11 mouse cellular contexts compared by ENCODE assay signal in the genomic region with DNA sequence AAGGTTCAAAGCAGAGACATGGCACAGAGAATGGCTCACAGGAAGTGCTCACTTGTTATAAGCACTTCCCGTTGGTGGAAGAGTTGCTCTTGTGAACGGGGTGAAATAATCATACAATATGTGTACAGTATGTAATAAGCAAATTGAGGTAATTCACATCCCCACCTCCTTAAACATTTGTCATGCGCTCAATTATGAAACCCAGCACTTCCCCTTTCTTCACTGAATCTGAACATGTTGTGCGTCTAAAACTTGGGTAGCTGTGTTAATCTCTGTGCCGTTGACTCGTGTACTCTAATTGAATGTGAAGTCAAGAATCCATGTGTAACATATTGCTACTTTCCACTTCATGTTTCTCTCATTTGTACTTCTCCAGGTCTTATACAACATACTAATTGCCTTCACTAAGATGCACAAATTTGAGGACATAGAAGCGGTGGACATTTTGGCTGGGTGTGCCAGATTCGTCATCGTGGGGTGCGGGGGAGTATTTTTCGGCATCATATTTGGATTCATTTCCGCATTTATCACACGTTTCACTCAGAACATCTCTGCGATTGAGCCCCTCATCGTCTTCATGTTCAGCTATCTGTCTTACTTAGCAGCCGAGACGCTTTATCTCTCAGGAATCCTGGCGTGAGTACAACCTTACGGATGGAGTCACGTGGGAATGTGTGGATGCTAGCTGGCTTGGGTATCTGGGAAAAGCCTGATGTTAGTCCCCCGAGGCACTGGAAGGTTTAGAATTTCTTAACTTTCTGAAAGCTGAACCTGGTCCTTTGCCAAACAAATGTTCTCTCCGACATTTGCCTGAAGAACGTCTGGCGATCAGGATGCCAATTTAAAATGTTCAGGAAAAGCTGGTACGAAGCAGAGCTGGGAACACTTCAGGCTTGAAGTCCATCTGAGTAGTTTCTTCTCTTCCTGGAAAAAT. TPM values are rescaled to one million over a fixed set of nuclear protein-coding genes. Genes with fewer than 3 reads are reported as not detected.
DNase-seq lines count a peak whose midpoint lies in the region; ATAC-seq and TF ChIP-seq lines count a peak whose summit lies in the region.
"Had no signal": no experiment of that assay in that cellular context is flagged by ENCODE, and none has a peak within 500 bp of the region (broad histone marks: within the 10 kb centered on the region; RNA-seq: fewer than 3 reads in every experiment).

No protein-coding gene starts in this region.

- peak overlapping the region; percentile 22; the same call in 1 of the 2 replicates for H3K4me2 ChIP-seq in heart, embryonic 16.5 days (ENCODE audit: low read depth, low read length)

- no peaks in the 10 kb centered on the region for H3K4me1 ChIP-seq in heart, embryonic 16.5 days (ENCODE audit: control insufficient read depth, insufficient read depth, low read length)
- no peaks in the 10 kb centered on the region; the same call in 1 of the 2 replicates for H3K4me1 ChIP-seq in cerebellum, adult 2 months (ENCODE audit: control insufficient read depth, insufficient read depth, low read length)

- no peaks in the 10 kb centered on the region for H3K27me3 ChIP-seq in heart, embryonic 16.5 days (ENCODE audit: control insufficient read depth, insufficient read depth, low read length)
- H3K27me3 ChIP-seq in cerebellum, adult 2 months (ENCODE audit: control insufficient read depth, insufficient read depth, low read length) = no peaks in the 10 kb centered on the region

- no peaks in the 10 kb centered on the region for H3K9me3 ChIP-seq in heart, embryonic 16.5 days (replicated peaks; ENCODE audit: control insufficient read depth, low read length)

- no peak overlapping the region for H3K9ac ChIP-seq in heart, embryonic 16.5 days (ENCODE audit: low read length)

- H3K4me3 ChIP-seq in gastrocnemius, adult 2 months = peak overlapping the region; percentile 45
- no peak overlapping the region for H3K4me3 ChIP-seq in heart, embryonic 16.5 days (ENCODE audit: low read length)
- H3K4me3 ChIP-seq in cerebellum, adult 2 months (replicated peaks; ENCODE audit: insufficient read depth, low read depth, low read length) = no peak overlapping the region

- TF ChIP-seq POLR2A in cerebellum, adult 2 months (IDR thresholded peaks at IDR 0.05; ENCODE audit: borderline replicate concordance, insufficient read depth, low read length) = no peak

- ATAC-seq in heart, embryonic 16.5 days (replicated peaks; ENCODE audit: extremely low read depth, insufficient read depth, low FRiP score) = no peak; the same call in 1 of the 2 replicates

- H3K27ac ChIP-seq in gastrocnemius, adult 2 months = no peak overlapping the region
- no peak overlapping the region for H3K27ac ChIP-seq in heart, embryonic 16.5 days (ENCODE audit: low read length)
- no peak overlapping the region for H3K27ac ChIP-seq in cerebellum, adult 2 months (ENCODE audit: insufficient read depth, low read length)

- 63% methylated on average over 25 of the region's 25 CpGs for WGBS in heart, embryonic 16.5 days
- 54% methylated on average over 25 of the region's 25 CpGs for WGBS in cerebellum, adult 2 months

- H3K36me3 ChIP-seq in heart, embryonic 16.5 days (ENCODE audit: control insufficient read depth, insufficient read depth) = no peaks in the 10 kb centered on the region

- TF ChIP-seq CTCF in gastrocnemius, adult 2 months (IDR thresholded peaks at IDR 0.05) = no peak
- TF ChIP-seq CTCF in cerebellum, adult 2 months (IDR thresholded peaks at IDR 0.05; ENCODE audit: borderline replicate concordance, insufficient read depth, low read depth, low read length) = no peak

- no peak for DNase-seq in gastrocnemius, adult 2 months
- DNase-seq in gastrocnemius, postnatal 10 days = no peak
- DNase-seq in brain, adult 2 months (ENCODE audit: low read depth, low spot score) = peak; percentile 77
- peak; percentile 49 for DNase-seq in lung, postnatal 36 days
- DNase-seq in Muller cell, postnatal 12 days (ENCODE audit: inconsistent ontology term) = no peak
- DNase-seq in retina, embryonic 14.5 days (ENCODE audit: low spot score) = no peak
- DNase-seq in cerebellum, adult 2 months = no peak
- DNase-seq: gastrocnemius, postnatal 36 days had no signal

- intact Hi-C loops in gastrocnemius, adult 2 months (cut with DNase I) = no loop called here

RNA-seq across cellular contexts. Expression of a gene that starts 20.8 kb away (rescaled TPM):
- total RNA-seq in gastrocnemius, adult 2 months (2021) = under 1 TPM; 0.64 to 0.97 TPM
- under 1 TPM; 0.14 to 0.38 TPM for total RNA-seq in gastrocnemius, postnatal 10 days (2021)
- 0.09 TPM in 1 of 2 replicates, not detected in the other for polyA plus RNA-seq in heart, embryonic 16.5 days (2015; fragmentation: Nextera tagmentation; extraction: Ambion mirVana)
- polyA plus RNA-seq in cerebellum, adult 2 months (2012; rRNA removed) = 0.17 and 0.20 TPM in 2 replicates
- total RNA-seq: ES-E14 had no signal
- polyA plus RNA-seq: liver, embryonic 16.5 days had no signal

Comparison
In these comparisons a context has a peak if more than half of its experiments do, and no peak if none do; other contexts are left out.
1. DNase-seq: peak in brain, adult 2 months (single experiment) and lung, postnatal 36 days (single experiment); none in gastrocnemius, adult 2 months (single experiment), gastrocnemius, postnatal 10 days (single experiment), Muller cell, postnatal 12 days (single experiment), retina, embryonic 14.5 days (single experiment) and cerebellum, adult 2 months (0 of 2).